Mouse (Mus musculus) left cerebral cortex, postnatal 14 days (tissue): ENCODE measurements at regions not wholly inside any gene's neighbourhood (a gene's known extent, or its start where the extent isn't known, plus 50 kb on each side); places are given as distances from the start of the nearest gene placed in this dataset.
A peak's percentile ranks its signal among the peaks of the same experiment; 100 is the strongest.

Experiments
- DNase-seq, 2 experiments: peaks; one replicate each; pipeline ENCODE4 v3.0.0; 2021 to 2022; ENCODE audit warnings: low spot score in 2 of 2, mixed read lengths in 1 of 2
- intact Hi-C: fragments of 180-260 bp; cut with DNase I; formaldehyde crosslinking; loops from one replicate; pipeline ENCODE4 v1.15.1; 2025

DNA sequence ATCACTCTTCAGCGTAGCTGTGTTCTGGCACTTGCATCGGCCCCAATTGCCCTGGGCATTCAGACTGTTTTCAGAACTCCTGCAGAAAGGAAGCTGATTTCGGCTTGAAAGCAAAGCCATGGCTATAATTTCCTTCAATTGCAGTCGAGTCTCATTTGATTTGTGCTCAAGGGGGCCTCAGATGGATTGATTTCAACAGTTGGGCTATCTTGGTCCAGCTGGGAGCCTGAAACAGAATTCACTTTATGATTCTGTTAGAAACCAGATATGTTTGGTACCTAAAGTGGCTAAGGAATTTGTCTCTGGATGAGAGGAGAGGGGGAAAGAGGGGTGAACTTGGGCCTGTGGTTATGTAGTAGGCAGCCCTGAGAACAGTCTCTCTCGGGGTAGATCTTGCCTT is 214.4 kb upstream of the Stt3b start:
- intact Hi-C loops, result no loop called here
- no peak for DNase-seq

DNA sequence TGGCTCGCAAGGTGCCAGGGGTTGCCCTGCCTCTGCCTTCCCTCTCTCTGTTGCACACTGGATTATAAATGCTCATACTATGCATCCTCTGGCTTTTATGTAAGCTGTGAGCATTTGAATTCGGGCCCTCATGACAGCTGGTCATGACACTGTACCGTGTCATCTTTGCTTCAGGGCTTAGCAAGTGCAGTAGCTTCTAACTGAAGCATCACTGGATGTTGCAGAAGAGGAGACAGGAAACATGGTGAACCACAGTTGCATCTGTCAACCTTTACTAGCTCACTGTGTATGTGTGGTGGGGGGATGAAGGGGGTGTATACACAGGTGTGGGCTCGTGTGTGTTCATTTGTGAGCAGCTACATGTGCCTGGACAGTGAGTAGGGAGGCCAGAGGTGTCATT is 216.1 kb upstream of the Stt3b start:
- DNase-seq, result no peak
- intact Hi-C loops, result no loop called here

DNA sequence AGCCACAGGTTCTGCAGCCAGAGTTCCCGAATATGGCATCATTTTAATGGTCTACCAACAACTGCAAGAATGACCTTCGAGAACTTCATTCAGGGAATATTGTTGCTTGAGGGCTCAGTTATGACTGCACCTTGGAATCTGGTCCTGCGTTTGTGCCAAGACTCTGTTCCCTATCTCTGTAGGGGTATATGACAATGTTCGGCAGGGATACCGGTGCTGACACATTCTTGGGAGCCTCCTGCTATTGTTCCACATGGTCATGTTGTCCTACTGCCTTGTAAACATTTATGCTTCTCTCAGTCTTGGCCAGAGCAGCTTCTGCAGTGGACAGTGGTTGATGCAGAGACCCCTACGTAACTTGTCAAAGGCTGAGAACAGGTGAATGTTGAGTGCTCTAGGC is 216.8 kb upstream of the Stt3b start:
- DNase-seq, result no peak
- intact Hi-C loops, result no loop called here

DNA sequence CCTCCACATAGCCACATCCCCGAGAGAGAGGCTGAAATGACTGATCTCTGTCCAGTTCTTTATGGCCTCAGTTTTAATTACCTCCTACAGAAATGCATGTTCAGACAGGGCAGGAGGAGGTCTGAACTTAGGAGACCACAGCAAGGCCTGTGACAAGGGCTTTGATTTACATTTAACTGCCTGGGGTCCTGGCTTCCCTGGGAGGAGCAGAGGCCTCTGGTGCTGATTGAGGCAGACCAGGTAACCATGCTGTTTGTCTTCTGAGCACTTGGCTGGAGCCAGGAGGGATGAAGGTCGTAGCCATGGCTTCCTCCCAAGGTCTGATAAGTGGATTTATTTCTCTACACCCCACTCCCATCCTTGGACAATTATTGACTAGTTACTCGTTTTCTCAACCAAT is 224.0 kb upstream of the Stt3b start:
- no peak for DNase-seq
- intact Hi-C loops, result no loop called here

DNA sequence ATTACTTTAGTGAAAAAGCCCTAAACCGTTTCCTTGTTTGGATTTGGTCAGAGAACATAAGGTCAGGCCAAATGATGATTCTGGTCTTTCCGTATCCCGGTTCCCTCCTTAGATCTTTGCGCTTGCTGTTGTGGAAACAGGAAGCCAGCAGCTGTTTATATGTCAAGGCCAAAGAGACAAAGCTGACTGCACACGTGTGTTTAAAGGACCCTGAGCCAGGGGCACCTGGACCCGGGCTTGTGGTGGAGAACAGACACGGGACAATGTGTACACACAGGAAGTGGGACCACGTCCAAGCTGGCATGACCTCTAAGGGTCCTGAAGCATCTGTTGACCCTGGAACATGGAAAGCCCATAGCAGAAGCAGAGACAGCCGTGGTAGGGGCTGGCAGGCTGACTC is 233.4 kb upstream of the Stt3b start:
- DNase-seq, result no peak
- intact Hi-C loops, result no loop called here

DNA sequence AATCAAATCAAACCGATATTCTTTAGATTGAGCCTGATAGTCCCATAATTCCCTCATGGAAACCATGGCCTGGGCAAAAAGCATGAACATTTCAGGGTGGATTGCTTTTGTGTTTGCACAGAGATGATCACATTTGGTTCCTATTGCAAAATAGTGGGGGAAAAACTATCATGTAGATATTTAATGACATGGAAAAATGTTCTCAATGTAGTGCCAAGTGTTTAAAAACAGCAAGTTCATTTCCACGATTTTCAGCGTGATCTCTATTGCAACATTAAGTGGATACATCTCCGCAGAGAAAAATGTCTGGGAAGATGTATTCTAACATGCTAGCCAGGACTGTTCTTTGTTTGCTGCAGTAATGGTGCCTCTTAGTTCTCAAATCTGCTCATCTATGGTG is 235.0 kb upstream of the Stt3b start:
- intact Hi-C loops, result no loop called here
- no peak for DNase-seq

DNA sequence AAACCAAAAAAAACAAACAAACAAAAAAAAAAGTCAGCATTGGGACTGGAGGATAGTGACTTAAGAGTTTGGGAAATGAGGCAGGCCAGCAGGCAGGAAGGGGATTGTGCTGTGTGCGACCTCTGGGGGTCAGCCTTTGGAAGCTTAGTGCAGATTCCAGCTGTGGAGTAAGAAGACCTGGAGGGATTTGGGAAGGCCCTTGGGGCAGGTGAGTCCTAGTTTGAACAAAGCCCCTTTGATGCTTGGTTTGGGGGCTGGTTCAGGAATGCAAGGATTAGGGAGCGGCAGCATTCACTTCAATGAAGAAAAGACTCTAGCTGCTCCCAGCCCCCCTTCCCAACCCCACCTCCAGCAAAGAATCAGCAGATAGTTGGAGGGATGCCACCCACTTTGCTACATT is 235.6 kb upstream of the Stt3b start:
- no peak for DNase-seq
- intact Hi-C loops, result no loop called here

DNA sequence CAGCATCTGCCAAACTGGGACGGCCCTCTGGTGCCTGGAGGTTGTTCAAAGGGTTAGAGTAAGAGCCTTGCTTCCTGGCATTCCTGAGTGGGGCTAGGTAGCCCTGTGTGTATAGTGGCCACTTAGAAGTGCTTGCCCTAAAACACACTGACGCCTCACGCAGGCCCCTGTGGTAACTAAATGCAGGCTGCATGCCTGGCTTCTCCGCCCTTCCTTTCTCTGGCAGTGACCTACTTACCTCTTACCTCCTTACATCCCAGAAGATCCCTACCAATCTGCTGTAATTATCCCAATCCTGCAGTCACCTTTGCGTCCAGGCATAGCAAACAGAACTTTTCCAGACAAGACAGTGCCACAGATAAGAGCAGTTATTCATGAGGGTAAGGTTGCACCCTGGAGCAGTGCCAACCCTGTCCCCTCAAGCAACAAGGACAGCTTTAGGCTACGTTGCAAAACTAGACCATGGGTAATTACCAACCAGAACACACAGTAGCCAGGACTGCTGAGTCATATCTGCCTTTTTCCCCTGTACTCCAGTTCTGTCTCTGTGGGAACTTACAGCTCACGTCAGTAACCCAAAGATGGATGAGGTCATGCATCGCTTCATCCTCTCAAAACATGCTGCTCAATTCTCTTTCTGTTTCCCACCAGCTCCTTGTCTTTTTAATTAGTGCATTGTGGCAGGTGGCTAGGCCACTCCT is 237.6 kb upstream of the Stt3b start:
- intact Hi-C loops, result no loop called here
- DNase-seq, result no peak

DNA sequence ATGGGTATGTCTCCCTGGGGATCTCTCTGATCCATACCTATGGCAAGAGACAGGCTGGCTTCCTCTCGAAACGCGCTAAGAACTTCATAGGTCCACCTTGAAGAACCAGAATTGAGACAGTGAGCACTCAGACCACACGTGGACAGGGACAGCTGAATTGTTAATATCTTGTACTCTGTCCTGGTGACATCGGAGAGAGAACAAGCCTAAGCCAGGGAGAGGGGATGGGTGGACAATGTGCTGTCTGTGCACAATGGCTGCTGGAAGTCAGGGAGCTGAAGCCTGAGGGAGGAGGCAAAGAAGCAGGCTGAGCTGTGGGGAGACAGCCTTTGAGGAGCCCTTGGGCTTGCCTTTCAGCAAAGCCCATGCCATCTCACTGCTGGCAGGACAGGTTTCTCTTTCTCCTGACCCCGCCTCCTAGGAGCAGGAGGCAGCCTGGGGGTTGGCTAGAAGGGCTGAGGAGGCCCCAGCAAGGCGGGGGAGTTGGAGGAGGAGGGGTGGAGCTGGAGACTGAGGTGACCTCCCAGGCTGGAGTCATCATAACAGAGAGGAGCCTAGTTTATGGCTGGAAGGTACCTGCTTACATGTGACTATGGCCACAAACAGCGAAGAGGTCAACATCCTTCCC is 238.6 kb upstream of the Stt3b start:
- DNase-seq, result no peak
- intact Hi-C loops, result no loop called here

DNA sequence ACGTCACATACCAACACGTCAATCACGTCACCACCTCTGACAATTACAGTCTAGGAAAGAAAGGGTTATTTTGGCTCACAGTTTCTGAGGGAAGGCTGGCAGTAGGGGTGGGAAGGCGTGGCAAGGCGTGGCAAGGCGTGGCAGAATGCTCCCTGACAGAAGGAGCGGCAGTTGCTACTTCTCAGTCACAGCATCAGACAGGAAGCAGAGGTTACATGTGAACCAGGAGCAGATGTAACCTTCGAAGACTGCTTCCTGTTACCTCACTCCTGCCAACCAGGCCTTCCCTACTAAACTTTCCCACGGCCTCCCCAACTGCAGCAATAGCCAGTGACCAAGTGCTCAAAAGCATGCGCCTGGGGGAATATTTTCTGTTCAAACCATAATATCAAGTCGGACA is 240.9 kb upstream of the Stt3b start:
- intact Hi-C loops, result no loop called here

DNA sequence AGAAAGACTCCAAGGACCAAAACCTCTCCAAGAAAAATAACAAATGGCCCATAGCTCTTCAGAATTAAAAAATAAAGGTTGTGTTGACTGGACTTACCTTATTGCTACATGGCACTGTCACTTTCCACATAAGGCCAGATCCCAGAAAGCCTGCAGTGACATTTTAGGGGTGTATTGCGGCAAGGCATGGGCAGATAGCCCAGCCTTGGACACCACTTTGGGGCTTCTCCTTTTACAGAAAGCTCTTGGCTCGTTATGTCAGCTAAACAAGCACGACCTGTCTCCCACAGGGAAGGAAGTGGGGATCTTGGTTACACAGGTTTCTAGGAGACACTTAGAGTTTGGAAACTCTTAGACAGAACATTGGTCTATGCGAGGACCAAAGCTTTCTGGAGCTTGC is 241.3 kb upstream of the Stt3b start:
- intact Hi-C loops, result no loop called here

More for the DNA sequence above, 240.9 kb upstream of the Stt3b start:
- DNase-seq, result no peak

DNA sequence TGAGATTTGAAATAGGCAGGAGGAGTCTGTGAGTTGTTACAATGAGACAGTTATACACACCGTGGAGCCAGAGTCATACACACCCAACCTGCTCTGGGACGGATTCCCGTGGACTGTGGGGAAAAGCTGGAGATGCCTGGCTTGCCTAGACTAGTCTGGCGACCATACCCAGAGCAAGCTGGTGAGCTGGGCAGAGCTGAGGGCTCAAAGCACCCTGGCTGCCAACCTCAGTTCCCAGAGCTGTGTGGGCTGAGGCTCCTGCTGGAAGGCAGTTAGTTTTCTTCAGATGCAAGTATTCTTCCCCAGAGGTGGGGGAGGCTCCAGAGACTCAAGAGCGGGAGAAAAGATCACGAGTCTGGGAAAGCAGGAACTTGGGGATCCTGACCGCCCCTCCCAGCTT is 247.9 kb upstream of the Stt3b start:
- intact Hi-C loops, result no loop called here
- DNase-seq, result peak in 1 of 2 experiments; percentile 13

More for the DNA sequence above, 241.3 kb upstream of the Stt3b start:
- no peak for DNase-seq

DNA sequence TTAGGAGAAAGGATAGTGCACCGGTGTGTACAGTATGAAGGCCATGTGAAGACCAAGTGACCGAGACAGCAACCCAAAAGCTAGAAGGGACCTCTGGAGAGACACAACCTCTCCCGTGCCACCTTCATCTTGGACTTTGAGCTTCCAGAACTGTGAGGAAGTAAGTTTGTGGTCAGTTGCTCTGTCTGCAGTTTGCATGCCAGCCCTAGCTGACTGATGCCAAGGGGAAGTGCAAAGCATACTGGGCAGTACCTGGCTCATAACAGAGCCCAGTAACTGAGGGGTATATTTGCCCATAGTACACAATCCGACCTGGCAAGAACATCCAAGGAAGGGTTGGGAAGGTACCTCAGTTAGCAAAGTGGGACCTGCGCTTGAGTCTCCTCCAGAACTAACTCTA is 249.3 kb upstream of the Stt3b start:
- DNase-seq, result no peak
- intact Hi-C loops, result no loop called here

DNA sequence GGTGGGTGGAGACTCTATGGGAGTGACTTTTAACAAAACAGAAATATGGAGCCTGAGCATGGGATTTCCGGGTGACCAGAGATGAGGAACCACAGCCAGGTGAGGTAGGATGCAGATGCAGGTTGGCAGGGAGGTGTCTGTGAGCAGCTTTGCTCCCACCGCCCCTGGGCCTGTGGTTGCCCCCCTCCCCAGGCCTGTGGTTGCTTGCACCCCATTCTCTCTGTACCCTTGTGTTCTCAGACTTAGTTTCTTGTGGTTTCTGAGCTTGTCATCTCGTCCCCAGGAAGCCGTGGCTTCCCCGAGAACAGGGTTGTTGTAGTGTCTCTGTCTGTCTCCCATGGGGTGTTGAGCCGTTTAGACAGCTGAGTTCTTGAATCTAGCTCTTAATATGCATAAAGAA is 251.0 kb upstream of the Stt3b start:
- intact Hi-C loops, result no loop called here
- no peak for DNase-seq

DNA sequence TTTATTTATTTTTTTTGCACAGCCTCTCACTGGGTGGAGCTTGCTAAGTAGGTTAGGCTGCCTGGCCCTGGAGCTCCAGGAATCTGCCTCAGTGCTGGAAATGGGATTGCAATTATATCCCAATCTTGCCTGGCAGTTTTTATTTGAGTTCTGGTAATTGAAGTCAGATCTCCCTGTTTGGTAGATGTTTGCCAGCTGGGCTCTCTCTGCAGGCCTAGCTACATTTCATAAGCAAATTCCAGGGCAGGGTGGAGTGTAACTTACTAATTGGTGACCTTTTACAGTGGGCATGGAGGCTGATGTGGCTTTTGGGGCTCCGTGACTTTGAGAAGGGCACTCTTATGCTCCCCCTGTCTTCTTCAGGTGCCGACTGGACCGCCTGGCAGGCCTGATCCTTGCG is 252.6 kb upstream of the Stt3b start:
- DNase-seq, result no peak
- intact Hi-C loops, result no loop called here

DNA sequence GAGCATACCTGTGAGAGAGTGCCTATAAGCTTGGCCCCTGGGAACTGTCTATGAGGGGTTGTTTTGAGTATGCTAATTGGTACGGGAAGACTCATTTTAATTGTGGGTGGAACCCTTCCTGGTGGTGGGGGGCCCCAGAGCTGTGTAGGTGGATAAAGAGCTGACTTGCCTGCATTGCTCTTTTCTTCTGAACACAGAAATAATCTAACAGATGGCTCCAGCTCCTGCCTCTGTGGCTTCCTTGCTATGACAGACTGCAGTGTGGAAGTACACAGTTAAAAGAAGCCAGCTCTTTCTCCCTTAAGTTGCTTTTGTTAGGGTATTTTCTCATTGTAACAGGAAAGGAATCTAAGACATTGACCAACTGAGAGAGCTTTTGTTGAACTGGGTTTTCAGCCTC is 254.1 kb upstream of the Stt3b start:
- intact Hi-C loops, result no loop called here
- DNase-seq, result peak in 1 of 2 experiments; percentile 7

DNA sequence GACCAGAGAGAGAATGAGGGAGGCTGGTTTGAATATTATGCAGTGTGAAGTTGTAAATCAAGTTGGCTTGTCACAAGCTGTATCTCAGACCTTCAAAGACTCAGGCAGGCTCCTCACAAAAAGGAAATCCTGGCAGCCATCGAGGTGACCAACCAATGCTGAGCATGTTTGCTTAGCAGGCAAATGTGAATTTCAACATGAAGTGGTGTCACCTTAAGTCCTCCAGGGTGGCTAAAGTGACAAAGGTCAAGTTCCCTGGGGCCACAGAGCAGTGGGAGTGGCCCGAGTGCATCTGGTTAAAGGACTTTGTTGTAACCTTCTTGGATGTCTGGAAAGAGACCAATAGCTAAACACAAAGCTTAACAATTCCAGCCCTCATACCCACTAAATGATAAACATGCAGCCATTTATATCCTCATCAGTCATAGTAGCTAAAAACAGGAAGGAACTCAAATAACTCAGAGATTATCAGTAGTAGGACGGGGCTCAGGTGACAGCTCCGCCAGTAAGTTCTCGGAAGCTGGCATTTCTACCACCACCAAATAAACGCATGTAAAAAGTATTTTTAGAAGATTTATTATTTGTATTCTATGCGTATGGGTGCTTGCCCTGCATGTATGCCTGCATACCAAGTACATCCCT is 258.6 kb upstream of the Stt3b start:
- intact Hi-C loops, result no loop called here
- no peak for DNase-seq

DNA sequence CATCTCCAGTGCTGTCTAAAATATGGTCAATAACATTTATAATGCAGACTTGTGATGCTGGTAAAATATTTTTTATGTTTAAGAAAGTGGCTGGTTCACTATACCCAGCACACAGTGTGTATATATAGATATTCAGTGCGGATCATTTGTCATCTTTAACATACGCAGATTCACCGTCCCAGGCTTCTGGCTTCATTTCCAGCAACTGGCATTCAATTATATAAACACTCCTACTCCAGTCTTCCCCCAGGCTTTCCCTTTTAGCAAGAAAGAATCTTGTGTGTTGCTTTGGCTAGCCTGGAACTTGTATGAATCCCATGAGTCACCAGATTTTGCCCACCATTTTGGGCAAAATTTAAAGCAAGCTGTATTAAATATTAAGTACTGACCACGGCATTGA is 260.8 kb upstream of the Stt3b start:
- DNase-seq, result peak; percentile 13 to 30
- intact Hi-C loops, result no loop called here

DNA sequence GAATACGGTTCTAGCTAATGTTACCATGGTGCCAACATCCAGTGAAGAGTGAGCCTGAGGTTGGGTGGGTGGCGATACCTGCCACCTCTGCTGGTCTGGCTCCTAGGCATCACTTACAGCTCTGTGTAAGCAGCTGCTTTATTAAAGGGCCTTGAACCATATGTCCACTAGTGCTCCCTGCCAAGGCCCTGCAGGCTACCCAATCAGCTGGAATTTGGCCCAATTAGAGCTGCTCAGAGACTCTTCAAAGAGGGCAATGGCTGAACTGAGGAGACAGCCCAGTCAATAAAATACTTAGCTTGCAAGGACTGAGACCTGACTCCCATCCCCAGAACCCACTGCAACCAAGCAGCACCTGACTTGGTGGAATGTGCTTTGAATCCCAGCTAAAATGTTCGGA is 270.9 kb upstream of the Stt3b start:
- intact Hi-C loops, result no loop called here
- DNase-seq, result no peak

DNA sequence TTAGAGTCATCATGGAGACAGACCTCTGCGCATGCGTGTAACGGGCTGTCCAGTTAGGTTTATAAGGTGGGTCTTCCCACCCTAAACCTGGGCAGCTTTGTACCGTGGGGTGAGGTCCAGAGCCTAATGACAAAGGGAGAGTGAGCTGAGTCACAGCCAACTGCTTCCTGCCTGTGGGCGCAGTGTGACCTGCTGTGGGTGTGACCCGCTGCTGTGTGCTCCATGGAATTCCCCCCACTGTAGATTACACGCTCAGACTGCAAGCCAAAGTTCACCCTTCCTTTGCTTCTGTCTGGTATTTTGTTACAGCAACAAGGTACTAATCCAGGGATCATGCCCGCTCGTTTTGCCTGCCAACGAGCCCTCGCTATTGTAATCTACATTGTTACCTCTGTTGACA is 273.3 kb upstream of the Stt3b start:
- no peak for DNase-seq
- intact Hi-C loops, result no loop called here

DNA sequence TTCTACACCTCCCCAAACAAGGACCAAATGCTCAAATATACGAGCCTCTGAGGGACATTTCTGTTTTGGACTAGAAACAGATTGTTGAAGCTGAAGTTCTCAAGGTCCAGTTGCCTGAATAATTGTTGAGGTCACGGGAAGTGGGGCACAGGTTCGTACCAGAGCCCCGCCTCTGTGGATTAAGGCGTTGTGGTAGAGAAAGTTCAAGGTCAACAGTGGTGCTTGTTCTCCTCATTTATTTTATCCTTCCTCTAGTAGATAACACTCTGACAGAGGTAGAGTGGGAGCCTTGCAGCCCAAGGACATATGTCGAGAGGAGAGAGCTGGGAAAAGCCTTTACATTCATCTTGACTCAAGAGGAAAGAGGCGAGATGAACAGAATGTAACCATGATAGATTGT is 274.7 kb upstream of the Stt3b start:
- intact Hi-C loops, result no loop called here
- no peak for DNase-seq
